Mouse (Mus musculus): Measurements from ENCODE around the gene Plekhm3. TPM values are rescaled to one million over a fixed set of nuclear protein-coding genes. Genes with fewer than 3 reads are reported as not detected.

The Plekhm3 gene
- total RNA-seq, 2 experiments from 2014 or later, result 32.9 to 37.9 TPM

DNA sequence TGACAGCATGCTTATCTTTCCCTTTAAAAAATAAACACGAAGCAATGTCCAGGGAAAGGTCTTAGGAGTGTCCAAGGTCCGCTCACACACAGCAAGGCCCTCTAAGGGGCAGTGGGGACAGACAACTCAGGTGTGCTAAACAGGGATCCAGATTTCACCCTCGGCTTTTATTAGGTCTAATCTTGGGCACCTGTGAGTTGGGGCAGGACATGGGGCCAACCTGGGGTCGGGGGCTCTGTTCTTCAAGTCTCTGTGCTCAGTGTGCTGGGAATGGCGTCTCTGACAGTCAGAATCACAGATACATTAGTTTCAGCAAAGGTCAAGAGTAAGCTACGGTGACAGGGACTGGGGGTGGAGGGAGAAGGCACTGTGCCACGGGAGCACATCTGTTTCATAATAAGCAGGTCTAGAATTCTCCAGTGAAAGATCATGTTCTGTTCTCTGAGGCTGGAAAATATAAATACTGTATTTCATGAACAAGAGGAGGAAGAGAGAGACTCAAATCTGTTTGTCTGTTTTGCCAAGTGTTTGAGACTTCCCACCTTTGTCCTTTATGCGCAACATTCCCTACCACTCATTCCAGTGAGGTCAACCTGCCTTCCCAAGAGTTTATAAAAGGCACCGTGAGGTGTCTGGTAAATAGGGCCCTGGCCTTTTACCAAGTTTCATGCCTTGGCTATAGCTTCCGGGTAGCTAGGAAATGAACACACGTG lies 163.9 kb downstream of the Plekhm3 start:
- intact Hi-C loops (cut with DNase I), result loop anchor here (5.0 kb wide), 1 partner anchor 55 kb away; the partner anchor contains the start of gene Fzd5

DNA sequence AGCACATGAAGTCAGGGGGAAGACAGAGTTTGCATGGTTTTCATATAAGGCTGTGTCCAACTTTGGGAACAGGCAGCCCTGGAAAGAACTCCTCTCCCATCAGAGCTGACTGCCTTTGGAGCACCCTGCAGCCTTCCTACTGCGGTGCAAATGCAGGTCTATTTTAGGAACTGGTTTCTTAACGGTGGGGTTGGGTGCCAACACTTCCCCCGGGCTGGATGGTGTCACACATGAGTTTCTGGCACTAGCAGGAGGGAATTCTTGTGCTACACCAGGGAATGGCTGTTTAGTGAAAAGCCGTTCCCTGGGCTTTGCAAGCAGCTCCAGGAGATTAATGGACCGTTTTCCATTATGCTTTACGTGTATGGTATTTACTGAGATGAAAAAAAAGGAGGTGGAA lies 164.8 kb downstream of the Plekhm3 start:
- peak; percentile 68 to 96 for DNase-seq (ENCODE audit: low spot score in 2 of 2)
- intact Hi-C loops (cut with DNase I), result loop anchor here (5.0 kb wide), 1 partner anchor 55 kb away; the partner anchor contains the start of gene Fzd5

More for the DNA sequence above, 163.9 kb downstream of the Plekhm3 start:
- no peak for DNase-seq (ENCODE audit: low spot score in 2 of 2)

DNA sequence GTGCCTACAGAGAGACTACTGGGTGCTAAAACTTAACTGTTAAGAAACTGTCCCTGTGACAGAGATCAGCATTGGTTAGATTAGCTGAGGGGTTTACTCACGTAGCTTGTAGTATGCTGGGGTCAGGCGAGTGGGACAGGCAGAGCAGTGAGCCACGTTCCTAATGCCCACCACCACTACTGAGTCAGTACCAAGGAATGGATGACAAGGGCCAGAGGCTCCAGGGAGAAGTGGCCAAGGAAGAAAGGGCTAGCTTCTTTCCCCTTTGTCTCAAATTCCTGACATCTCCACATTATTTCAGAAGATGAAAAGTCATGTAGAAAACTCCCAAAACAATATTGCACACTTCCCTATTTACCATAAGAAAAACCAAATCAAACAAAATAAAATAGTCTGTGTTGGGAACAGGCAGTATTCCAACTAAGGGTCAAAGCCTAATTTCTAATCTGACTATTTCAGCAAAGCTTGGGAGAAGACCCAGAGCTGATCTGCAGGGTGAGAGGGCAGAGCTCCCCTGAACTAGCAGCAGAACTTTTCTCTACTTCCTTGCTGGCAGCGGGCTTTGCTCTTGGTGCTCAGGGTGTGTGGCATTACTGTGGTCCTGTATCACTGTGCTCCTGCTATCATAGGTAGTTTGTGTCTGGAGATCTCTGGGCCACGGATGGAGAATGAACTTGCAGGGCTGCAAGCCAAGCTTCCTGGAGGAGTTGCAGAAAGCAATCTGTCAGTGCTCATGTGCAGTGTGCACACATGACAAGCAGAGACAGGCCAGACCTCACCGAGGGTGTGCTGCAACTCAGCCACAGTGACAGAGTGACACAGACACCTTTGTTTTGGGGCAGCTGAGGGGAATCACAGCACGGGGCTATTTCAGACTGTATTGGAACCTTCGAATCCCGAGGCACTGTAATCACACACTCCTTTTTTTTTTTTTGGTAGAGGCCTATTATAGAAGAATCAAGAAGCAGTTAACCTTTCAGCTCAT lies 165.5 kb downstream of the Plekhm3 start:
- intact Hi-C loops (cut with DNase I), result loop anchor here (5.0 kb wide), 1 partner anchor 54 kb away; the partner anchor contains the start of gene Fzd5
- peak in 1 of 2 experiments; percentile 63 for DNase-seq (ENCODE audit: low spot score in 2 of 2)

DNA sequence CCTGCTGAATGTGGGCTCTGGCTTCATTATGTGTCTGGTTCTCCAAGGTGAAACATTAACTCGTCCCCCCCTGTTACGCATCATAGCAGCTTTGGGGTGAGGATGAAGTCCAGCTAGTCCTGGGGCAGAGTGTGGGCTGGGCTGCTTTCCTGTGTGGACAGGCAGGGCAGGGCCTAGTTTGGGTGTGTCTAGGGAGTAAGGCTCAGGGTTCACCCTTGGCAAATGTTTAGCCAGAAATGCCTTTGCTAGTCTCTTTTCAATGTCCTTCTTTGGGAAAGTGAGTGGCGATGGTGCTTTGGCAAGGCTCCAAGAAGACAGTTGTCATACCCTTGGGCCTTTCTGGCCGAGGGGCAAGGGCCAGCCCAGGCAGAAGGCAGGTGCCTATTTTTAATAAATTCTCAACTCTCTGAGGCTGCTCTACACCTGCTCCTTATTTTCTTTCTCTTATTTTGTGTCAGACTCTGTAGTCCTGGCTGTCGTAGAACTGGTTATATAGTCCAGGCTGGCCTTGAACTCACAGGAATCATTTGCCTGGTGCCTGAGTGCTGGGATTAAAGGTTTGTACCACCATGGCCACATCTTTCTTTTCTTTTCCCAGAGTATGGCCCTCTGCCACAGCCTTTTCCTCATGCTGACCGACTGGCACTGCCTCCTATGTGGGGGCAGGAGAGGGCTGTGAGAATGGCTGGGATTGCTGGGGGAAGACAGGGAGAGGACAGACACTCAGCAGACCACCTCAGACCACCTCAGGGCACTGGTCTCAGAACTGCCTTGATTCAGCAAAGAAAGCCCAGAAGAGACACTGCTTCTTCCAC lies 168.7 kb downstream of the Plekhm3 start:
- intact Hi-C loops (cut with DNase I), result no loop called here
- DNase-seq (ENCODE audit: low spot score in 2 of 2), result no peak

DNA sequence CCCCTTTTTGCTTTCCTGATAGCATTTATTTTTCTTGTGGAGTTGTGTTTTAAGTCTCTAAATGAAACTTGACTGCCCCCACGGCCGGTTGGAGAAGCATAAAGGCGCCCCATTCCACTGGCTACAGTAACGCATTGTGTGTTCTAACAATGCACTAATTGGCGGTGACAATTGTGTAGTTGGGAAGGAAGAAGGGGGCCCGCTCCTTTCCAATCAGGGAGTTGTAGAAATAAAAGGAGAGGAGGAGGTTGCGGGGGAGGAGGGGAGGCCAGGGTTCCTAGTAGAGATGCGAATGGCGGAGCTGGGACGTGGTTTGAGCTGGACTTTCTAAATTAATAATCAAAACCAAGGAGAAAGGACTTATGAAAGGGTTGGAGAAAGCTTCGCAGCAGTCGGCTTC lies 176.8 kb downstream of the Plekhm3 start:
- no peak for DNase-seq (ENCODE audit: low spot score in 2 of 2)
- intact Hi-C loops (cut with DNase I), result no loop called here

DNA sequence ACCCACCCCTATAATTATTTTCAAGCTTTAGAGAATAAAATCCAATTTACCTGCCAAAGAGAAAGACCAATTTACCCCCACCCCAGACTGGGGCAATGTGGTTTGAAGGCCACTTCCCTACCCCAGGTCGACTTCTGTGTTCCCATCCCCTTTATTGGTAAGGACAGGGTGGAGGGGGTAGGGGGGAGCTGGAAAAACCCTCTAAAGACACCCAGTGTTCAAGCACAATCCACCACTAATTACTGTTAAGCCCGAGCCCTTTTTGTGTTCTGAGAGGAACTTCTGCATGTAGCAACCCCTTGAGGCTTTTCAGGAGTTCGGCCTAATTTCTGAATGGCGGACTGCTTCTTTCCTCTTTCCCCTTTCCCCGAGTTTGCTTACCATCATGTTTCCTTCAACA lies 177.2 kb downstream of the Plekhm3 start:
- DNase-seq (ENCODE audit: low spot score in 2 of 2), result no peak
- intact Hi-C loops (cut with DNase I), result no loop called here

DNA sequence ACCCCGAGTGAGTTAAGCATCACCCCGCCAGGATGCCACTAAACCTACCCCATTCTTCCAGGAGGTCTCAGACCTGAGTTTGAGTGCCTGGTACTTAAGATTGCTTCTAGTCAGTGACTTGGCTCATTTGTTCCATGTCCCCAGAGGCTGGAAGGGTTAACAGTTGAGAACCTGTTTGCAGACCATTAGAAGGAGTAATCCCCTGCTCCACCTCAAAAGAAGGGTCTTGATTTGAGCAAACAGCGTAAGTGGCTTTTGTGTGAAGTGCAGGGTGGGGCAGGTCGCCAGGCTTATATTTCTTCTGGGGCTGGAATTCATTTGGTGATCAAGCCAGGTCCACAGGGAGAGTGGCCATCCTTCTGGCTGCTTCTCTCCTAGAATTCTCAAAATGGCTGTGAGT lies 183.3 kb downstream of the Plekhm3 start:
- no peak for DNase-seq (ENCODE audit: low spot score in 2 of 2)
- intact Hi-C loops (cut with DNase I), result no loop called here

DNA sequence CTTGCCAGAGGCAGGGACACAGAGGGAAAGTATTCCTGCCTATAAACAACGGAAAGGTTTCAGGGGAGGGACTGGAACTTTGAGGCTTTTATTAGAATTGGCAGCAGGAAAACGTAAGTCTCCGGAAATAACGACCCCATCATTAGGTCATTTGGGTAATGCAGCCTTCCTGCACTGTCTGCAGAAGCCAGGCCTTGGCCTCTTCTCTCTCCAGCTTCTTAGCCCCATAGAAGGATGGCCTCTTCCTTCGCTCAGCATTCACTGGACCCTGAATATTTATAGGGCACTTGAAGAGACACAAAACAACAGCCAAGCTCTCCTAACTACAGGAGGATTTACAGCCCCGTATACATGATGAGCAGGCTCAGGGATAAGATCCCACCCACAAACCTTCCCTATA lies 186.5 kb downstream of the Plekhm3 start:
- intact Hi-C loops (cut with DNase I), result no loop called here
- DNase-seq (ENCODE audit: low spot score in 2 of 2), result no peak

DNA sequence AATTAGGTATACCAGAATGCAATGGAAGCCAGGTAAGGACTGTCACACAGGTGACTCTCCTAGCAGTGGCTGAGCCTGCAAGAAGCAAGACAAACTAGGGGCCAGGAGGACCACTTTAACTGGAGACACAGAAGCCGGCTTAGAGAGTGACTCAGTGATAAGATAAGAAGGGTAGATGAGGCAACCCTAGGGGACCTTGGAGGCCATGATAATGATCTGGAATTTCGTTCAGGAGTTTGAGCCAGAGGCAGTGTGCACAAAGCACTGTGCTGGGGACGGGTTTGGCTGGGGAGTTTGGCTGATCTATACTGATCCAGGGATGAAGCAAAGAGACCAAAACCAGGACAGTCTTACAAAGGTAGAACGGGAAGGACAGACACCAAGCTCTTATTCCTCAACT lies 195.0 kb downstream of the Plekhm3 start:
- intact Hi-C loops (cut with DNase I), result no loop called here
- no peak for DNase-seq (ENCODE audit: low spot score in 2 of 2)

DNA sequence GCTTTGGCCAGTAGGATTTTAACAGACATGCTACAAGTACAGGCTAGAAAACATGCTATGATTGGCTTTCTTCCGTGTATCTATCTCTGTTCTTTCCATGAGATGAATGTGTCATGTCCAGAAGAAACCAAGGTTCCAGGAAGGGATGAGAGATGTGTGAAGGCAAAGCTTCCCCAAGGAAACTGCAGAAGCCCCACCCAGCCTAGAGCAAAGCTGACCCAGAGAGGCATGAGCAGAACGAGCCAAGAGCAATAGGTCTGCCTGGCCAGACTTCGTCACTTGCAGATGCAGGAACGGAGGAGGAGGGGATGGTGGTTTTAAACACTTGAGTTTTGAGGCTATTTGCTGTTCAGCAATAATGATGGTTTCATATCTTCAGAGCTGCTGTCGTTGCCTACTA lies 198.9 kb downstream of the Plekhm3 start:
- intact Hi-C loops (cut with DNase I), result no loop called here
- no peak for DNase-seq (ENCODE audit: low spot score in 2 of 2)

DNA sequence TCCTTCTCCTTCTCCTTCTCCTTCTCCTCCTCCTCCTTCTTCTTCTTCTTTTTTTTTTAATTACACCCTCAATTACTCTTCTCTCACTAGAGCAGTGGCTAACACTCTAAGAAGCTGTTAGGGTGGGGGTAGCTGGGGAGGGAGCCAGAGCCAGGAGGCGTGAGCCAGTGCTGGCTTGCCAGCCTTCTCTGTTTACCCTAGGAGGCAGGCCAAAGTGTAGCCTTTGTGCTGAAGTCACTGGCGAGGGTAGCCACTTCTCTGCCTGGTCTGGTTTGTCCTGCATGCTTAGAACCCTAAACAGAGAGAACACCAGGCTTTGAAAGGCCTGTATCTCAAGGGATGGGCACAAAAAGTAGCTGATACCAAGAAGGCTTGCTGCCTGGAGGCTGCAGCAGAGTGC lies 199.4 kb downstream of the Plekhm3 start:
- DNase-seq (ENCODE audit: low spot score in 2 of 2), result no peak
- intact Hi-C loops (cut with DNase I), result no loop called here

DNA sequence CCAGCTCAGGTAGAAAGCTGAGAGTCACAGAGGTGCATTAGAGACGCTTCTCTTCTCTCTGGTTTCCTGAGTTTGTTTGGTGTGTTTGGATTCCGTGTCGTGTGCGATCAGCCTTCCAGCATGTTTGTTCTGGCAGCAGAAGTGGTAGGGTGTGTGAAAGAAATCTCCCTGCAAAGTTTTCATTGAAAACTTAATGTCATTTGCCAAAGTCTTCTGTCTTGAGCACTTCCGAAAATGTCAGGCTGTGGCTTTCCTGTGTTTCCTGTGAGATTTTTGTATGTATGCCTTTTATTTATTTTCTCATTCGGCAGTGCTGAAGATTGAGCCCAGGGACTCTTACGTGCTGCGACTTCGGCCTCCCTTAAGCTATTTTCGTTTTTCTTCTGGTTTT lies 200.0 kb downstream of the Plekhm3 start:
- intact Hi-C loops (cut with DNase I), result no loop called here
- DNase-seq (ENCODE audit: low spot score in 2 of 2), result no peak

DNA sequence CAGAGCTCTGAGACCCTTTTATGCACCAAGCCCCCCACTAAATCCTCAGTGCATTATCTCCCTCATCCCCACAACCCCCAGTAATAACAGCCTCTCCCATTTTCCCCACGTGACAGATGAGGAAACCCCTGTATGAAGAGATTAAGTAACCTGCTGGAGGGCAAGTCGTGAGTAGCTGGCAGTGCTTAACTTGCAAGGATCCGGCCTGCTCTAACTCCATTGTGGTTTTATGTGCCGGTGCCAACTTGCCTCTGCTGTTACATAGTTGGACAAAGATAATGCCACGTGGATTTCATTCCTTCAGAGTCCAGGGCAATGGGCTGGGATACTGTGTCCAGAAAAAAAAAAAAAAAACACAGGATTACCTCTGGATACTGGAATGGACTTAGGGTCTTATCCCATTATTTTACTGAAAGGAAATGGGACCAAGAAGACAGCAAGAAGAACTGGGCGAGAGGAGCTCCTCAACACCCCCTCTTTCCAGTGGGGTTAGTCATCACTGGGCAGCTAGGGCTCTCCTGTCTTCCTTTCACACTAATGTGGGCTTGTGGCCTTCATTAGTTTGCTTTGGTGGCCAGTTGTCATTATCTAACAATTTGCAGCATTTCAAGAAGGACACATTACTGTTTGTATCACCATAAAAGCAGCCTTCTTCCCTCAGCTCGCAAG lies 200.5 kb downstream of the Plekhm3 start:
- intact Hi-C loops (cut with DNase I), result no loop called here
- no peak for DNase-seq (ENCODE audit: low spot score in 2 of 2)

DNA sequence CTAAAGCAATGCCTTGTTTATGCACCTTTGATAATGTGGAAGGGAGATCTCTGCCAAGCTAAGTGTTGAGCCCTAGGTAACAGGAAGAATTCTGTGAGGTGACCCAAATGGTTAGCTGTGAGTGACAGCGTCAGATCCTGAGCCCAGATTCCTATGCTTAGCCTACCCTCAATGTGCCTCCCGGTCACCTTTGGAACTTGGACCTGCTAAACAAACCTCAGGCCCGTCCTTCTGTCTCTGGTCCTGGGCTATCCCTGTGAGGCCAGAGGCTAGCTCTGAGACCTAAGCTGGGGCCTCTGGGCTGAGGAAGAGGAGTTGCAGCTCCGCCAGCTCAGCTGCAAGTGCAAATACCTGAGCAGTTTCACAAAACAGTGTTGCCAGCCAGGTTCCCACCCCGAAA lies 202.0 kb downstream of the Plekhm3 start:
- intact Hi-C loops (cut with DNase I), result no loop called here
- DNase-seq (ENCODE audit: low spot score in 2 of 2), result no peak

DNA sequence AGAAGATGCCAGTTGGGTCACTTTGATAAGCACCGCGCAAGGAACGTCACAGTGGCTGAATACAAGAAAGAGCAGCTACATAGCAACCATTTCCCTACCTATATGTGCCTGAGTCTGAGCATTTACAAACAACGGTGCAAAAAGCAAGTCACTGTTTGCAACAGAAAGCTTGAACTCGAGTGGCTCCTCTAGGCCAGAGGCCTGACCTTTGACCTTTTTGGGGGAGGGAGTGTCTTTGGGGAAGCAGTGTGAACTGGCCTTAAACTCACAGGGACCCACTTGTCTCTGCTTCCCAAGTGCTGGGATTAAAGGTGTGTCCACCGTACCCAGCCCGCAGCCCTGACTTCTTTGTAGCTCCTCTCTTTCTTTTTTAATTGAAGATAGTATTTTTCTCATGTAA lies 203.0 kb downstream of the Plekhm3 start:
- intact Hi-C loops (cut with DNase I), result no loop called here
- no peak for DNase-seq (ENCODE audit: low spot score in 2 of 2)

DNA sequence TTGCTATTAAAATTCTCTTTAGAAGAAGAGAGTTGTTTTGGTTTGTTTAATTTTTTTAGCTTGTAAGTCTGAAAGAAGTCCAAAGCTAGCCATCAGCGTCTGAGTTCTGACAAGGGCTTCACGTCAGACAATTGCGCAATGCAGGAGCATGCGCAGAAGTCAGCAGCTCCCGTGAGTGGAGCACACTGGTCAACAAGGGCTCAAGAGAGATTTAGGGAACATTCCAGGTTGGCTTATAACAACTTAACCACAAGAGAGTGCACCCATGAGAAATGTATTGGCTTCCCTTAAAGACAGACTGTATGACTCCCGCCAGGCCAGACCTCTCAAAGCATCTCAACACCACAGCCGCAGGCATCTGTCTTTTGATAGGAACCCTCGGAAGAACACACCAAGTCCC lies 203.5 kb downstream of the Plekhm3 start:
- intact Hi-C loops (cut with DNase I), result no loop called here
- DNase-seq (ENCODE audit: low spot score in 2 of 2), result no peak

DNA sequence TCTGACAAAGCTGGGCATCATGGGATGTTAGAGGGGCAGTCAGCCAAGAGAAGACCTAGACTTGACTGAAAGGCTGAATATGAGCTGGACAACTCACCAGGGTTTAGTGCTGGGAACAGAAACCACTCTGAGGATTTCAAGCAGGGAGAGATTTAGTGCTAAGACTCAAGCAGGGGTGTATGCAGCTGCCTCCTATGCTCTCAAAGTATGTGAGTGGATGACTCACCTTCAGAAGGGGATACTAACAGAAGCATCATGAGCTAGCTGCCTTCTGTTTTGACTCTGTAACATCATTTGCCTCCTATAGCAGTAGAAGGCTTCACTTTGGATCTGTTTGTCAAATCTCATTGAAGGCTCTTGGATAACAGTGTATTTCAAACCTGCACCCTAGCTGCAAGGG lies 212.0 kb downstream of the Plekhm3 start:
- DNase-seq (ENCODE audit: low spot score in 2 of 2), result peak in 1 of 2 experiments; percentile 18
- intact Hi-C loops (cut with DNase I), result no loop called here

DNA sequence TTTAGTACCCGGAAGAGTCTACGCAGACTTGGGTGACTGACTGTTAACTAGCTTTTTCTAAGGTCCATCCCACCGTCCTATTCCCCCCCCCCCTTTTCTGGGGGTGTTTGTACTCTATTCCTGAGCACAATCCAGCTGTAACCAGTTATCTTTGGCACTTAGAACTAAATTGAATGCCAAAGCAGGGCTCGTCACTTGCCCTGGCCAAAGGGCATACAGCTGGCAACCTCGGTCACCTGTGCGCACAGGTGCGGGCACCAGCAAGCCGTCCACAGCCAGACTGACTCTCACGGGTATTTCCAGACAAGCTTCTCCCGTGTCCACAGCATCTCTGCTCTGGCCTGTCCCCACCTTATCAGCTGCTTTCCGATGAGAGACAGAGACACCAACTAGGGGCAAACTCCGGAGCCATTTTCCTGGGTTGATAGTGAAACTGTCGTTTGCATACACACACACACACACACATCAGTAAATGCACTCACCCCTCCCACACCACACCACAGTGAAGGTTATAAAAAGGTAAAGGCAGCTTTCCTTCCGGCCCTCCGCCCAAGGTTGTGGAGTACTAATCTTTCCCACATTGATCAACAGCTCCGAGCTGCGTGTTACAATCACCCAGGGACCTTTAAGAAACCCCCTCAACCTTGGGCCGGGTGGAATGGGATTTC lies 213.7 kb downstream of the Plekhm3 start:
- intact Hi-C loops (cut with DNase I), result no loop called here
- DNase-seq (ENCODE audit: low spot score in 2 of 2), result no peak

DNA sequence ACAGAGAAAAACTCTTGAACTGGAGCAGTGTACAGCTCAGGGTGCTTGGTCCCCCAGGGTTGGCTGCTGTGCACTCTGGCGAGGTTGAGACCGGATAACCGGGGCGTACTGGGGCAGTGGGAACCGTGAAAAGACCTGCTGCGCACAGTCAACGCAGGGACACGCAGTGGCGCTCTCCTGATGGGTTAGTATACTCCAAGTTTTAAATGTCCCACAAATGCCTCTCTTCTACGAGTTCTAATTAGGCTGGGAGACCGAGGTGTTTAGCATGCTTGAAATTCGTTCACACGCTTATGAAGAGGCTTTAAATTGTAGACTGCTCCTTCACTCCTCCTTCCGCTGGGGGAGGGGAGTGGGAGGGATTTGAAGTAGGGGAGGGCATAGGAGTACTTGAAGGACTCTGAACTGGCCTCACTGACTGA lies 218.0 kb downstream of the Plekhm3 start:
- intact Hi-C loops (cut with DNase I), result loop anchor here (5.0 kb wide), 2 partner anchors 54 to 259 kb away; no protein-coding TSS in a partner anchor

More for the DNA sequence above, 218.0 kb downstream of the Plekhm3 start:
- no peak for DNase-seq (ENCODE audit: low spot score in 2 of 2)

Measured in left cerebral cortex, postnatal 25 days (tissue).